Mouse (Mus musculus) embryonic facial prominence, embryonic 11.5 days (tissue): ENCODE measurements around the gene Lrrc20. TPM values are rescaled to one million over a fixed set of nuclear protein-coding genes. Genes with fewer than 3 reads are reported as not detected.
A peak's percentile ranks its signal among the peaks of the same experiment; 100 is the strongest.
"Not testable (repeated sequence)": the region's sequence is repeated elsewhere in the genome, so short reads cannot be mapped to it uniquely, and the experiment has no call there.

Experiments
- ATAC-seq: fragments of 200-750 bp; cut with Nextera tagmentation; replicated peaks from 2 replicates; pipeline ENCODE4 v1.8.0; 2017; ENCODE audit warnings: low read depth; ENCODE audit not compliant: insufficient number of reproducible peaks, low FRiP score, low TSS enrichment
- DNase-seq: peaks from one replicate; pipeline ENCODE4 v3.0.0-alpha.2; 2015; ENCODE audit warnings: low spot score
- H3K27ac ChIP-seq: fragments of 300-500 bp; sonication (generic); replicated peaks from 2 replicates; pipeline ENCODE4 v1.5.1; 2014; ENCODE audit warnings: mild to moderate bottlenecking, low read depth, low read length, control low read depth
- H3K27me3 ChIP-seq: fragments of 300-500 bp; sonication (generic); 2 replicates; pipeline ENCODE4 v1.6.1; 2014; ENCODE audit warnings: mild to moderate bottlenecking, low read length, moderate library complexity, mixed read lengths; ENCODE audit not compliant: control insufficient read depth, insufficient read depth
- H3K36me3 ChIP-seq: fragments of 300-500 bp; sonication (generic); replicated peaks from 2 replicates; pipeline ENCODE4 v1.6.1; 2014; ENCODE audit warnings: low read depth, mild to moderate bottlenecking, low read length, moderate library complexity, mixed read lengths; ENCODE audit not compliant: control insufficient read depth, insufficient read depth
- H3K4me1 ChIP-seq: fragments of 300-500 bp; sonication (generic); 2 replicates; pipeline ENCODE4 v1.6.1; 2014; ENCODE audit warnings: low read length, mixed read lengths; ENCODE audit not compliant: control insufficient read depth, insufficient read depth
- H3K4me2 ChIP-seq: fragments of 300-500 bp; sonication (generic); 2 replicates; pipeline ENCODE4 v1.6.1; 2014; ENCODE audit warnings: low read depth, mild to moderate bottlenecking, control low read depth, low read length, moderate library complexity
- H3K4me3 ChIP-seq: fragments of 300-500 bp; sonication (generic); 2 replicates; pipeline ENCODE4 v1.5.1; 2014; ENCODE audit warnings: low read depth, low read length, control low read depth
- H3K9ac ChIP-seq: fragments of 300-500 bp; sonication (generic); replicated peaks from 2 replicates; pipeline ENCODE4 v1.6.1; 2014; ENCODE audit warnings: mild to moderate bottlenecking, control low read depth, low read length
- H3K9me3 ChIP-seq: fragments of 300-500 bp; sonication (generic); replicated peaks from 2 replicates; pipeline ENCODE4 v1.6.1; 2016; ENCODE audit warnings: mild to moderate bottlenecking, low read length, inconsistent platforms, mixed read lengths; ENCODE audit not compliant: control insufficient read depth
- WGBS: fragments of 180-500 bp; shearing (Covaris S2); extraction: QIAGEN DNeasy Blood & Tissue Kit; methylation state at CpG from one replicate; pipeline ENCODE4 v1.1.7; 2014; 5-methylcytosine and 5-hydroxymethylcytosine counted together
- polyA plus RNA-seq: library from polyadenylated mRNA; unstranded; fragments of >200 nt; fragmentation: Nextera tagmentation; extraction: Ambion mirVana; gene quantifications from 2 replicates; pipeline ENCODE4 v1.2.1, GENCODE M21; 2014

The Lrrc20 gene
- polyA plus RNA-seq, 1 experiment from 2014 or later = 11.1 TPM

GRCm38 (mm10) chr10:61604376-61605065 lies 128.9 kb downstream of the Lrrc20 start:
- Histone ChIP-seq H3K9ac (no peak overlapping the region), H3K4me3 (no peak overlapping the region), H3K4me2 (no peak overlapping the region), H3K9me3 (no peaks in the 10 kb centered on the region), H3K27ac (no peak overlapping the region), H3K36me3 (no peaks in the 10 kb centered on the region), H3K27me3 (no peaks in the 10 kb centered on the region), H3K4me1 (no peaks in the 10 kb centered on the region)
- no peak for ATAC-seq
- DNase-seq = no peak
- 78% methylated on average over 10 of the region's 10 CpGs for WGBS

- 69% methylated on average over 11 of the region's 11 CpGs for WGBS
- H3K4me1 ChIP-seq, H3K27ac ChIP-seq, DNase-seq, H3K4me2 ChIP-seq, H3K4me3 ChIP-seq, H3K27me3 ChIP-seq, H3K9ac ChIP-seq, H3K9me3 ChIP-seq, ATAC-seq, H3K36me3 ChIP-seq: not testable (repeated sequence)
Measured at GRCm38 (mm10) chr10:61605381-61605780, 129.8 kb downstream of the Lrrc20 start.

- no peak for ATAC-seq
- no peak overlapping the region for H3K9ac ChIP-seq
- no peak overlapping the region for H3K27ac ChIP-seq
- H3K27me3 ChIP-seq = no peaks in the 10 kb centered on the region
- 21% methylated on average over 8 of the region's 8 CpGs for WGBS
- H3K4me3 ChIP-seq = no peak overlapping the region
- H3K9me3 ChIP-seq = no peaks in the 10 kb centered on the region
- H3K4me2 ChIP-seq = no peak overlapping the region
- no peaks in the 10 kb centered on the region for H3K4me1 ChIP-seq
- peak; percentile 81 for DNase-seq
- H3K36me3 ChIP-seq = no peaks in the 10 kb centered on the region
Measured at GRCm38 (mm10) chr10:61605851-61606250, 130.2 kb downstream of the Lrrc20 start.

- no peaks in the 10 kb centered on the region for H3K36me3 ChIP-seq
- no peaks in the 10 kb centered on the region for H3K4me1 ChIP-seq
Measured at GRCm38 (mm10) chr10:61608233-61608632, 132.6 kb downstream of the Lrrc20 start.

GRCm38 (mm10) chr10:61610650-61611235 lies 135.1 kb downstream of the Lrrc20 start:
- Histone ChIP-seq H3K4me1 (no peaks in the 10 kb centered on the region), H3K4me2 (no peak overlapping the region), H3K27me3 (no peaks in the 10 kb centered on the region), H3K9ac (no peak overlapping the region), H3K36me3 (no peaks in the 10 kb centered on the region), H3K4me3 (no peak overlapping the region), H3K27ac (no peak overlapping the region), H3K9me3 (no peaks in the 10 kb centered on the region)
- WGBS = 56% methylated on average over 8 of the region's 8 CpGs
- peak; percentile 79 for DNase-seq
- 0 out of 2 replicates have a peak, but pooled peaks have one; percentile 62 for ATAC-seq

More at GRCm38 (mm10) chr10:61608233-61608632, 132.6 kb downstream of the Lrrc20 start:
- Histone ChIP-seq H3K27me3 (no peaks in the 10 kb centered on the region), H3K27ac (no peak overlapping the region), H3K4me3 (no peak overlapping the region), H3K4me2 (no peak overlapping the region), H3K9ac (no peak overlapping the region), H3K9me3 (no peaks in the 10 kb centered on the region)
- ATAC-seq = no peak
- no peak for DNase-seq

GRCm38 (mm10) chr10:61614311-61614710 lies 138.7 kb downstream of the Lrrc20 start:
- no peak for ATAC-seq
- no peak overlapping the region for H3K27ac ChIP-seq
- H3K9me3 ChIP-seq = no peaks in the 10 kb centered on the region
- no peaks in the 10 kb centered on the region for H3K27me3 ChIP-seq
- no peak for DNase-seq
- H3K9ac ChIP-seq = no peak overlapping the region
- 89% methylated on average over 7 of the region's 7 CpGs for WGBS
- no peak overlapping the region for H3K4me2 ChIP-seq
- H3K4me1 ChIP-seq = no peaks in the 10 kb centered on the region
- H3K36me3 ChIP-seq = no peaks in the 10 kb centered on the region
- H3K4me3 ChIP-seq = no peak overlapping the region

- Histone ChIP-seq H3K36me3 (no peaks in the 10 kb centered on the region), H3K27ac (no peak overlapping the region), H3K9me3 (no peaks in the 10 kb centered on the region), H3K4me1 (no peaks in the 10 kb centered on the region), H3K9ac (no peak overlapping the region), H3K27me3 (no peaks in the 10 kb centered on the region), H3K4me3 (no peak overlapping the region), H3K4me2 (no peak overlapping the region)
- ATAC-seq = no peak
- no peak for DNase-seq
- WGBS = 83% methylated on average over 2 of the region's 2 CpGs
Measured at GRCm38 (mm10) chr10:61618528-61618927, 142.9 kb downstream of the Lrrc20 start.

GRCm38 (mm10) chr10:61621681-61622080 lies 146.1 kb downstream of the Lrrc20 start:
- DNase-seq (no peak), ATAC-seq (no peak)
- 49% methylated on average over 9 of the region's 9 CpGs for WGBS
- Histone ChIP-seq H3K9me3 (no peaks in the 10 kb centered on the region), H3K27me3 (peaks cover 17% of the 10 kb centered on the region), H3K4me3 (no peak overlapping the region), H3K9ac (no peak overlapping the region), H3K4me2 (no peak overlapping the region), H3K36me3 (no peaks in the 10 kb centered on the region), H3K4me1 (peaks cover 10% of the 10 kb centered on the region), H3K27ac (no peak overlapping the region)
